Mouse (Mus musculus): Measurements from ENCODE around the gene Hectd2. TPM values are rescaled to one million over a fixed set of nuclear protein-coding genes. Genes with fewer than 3 reads are reported as not detected.

The Hectd2 gene
- polyA plus RNA-seq (2012; rRNA removed): 18.5 and 19.5 TPM in 2 replicates

DNA sequence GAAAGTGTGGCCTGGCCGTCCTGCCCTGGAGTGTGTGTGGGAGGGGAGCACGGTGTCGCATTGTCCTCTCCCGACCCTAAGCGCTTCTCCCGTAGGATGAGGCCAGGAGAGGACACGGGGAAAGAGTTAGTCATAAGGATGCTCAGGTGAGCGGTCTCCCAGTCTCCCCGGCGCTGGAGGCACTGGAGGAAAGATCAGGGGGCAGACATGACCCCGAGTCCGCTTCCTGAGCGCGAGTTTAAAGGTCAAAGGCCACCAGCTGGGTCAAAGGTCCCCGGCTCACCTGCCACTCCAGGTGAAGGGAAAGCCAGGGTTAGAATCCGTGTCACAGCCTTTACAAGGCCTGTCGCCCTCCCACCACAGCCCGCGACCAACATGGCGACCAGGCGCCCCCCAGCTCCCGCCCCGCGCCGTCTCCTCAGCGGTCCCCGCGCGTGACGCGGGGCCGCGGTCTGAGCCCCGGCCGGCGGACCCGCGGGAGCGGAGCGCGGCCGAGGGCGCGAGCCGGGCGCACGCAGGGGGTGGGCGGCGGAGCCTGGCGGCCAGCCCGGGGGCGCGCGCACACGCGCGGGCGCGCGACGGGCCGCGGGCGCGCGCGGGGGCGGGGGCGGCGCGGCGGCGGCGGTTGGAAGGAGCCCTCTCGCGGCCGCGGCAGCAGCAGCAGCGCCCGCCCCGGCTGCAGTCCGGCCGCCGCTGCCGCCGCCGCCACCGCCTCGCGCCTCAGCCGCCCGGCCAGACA, at the start of gene Hectd2:
Gene Hectd2 (plus strand): TSS at position 594 of the 739 bp plus-strand sequence.

Other genes starting within 250 kb of the Hectd2 start
- 4.6 and 4.7 TPM in 2 replicates for gene Pcgf5, start 206.3 kb upstream of the Hectd2 start, polyA plus RNA-seq (2012; rRNA removed)
- gene Ppp1r3c, start 182.0 kb downstream of the Hectd2 start, polyA plus RNA-seq (2012; rRNA removed): 10.6 and 12.4 TPM in 2 replicates